In genomic region chr11:97840991-97841661, GRCm38 (mm10) we compare ENCODE assay signal across 8 mouse cellular contexts. TPM values are rescaled to one million over a fixed set of nuclear protein-coding genes. Genes with fewer than 3 reads are reported as not detected.
DNase-seq lines count a peak whose midpoint lies in the region; ATAC-seq and TF ChIP-seq lines count a peak whose summit lies in the region.

No protein-coding gene starts in this region.

- H3K9me3 ChIP-seq in embryonic facial prominence, embryonic 12.5 days = no peaks in the 10 kb centered on the region
- no peaks in the 10 kb centered on the region for H3K9me3 ChIP-seq in midbrain, embryonic 13.5 days
- no peaks in the 10 kb centered on the region for H3K9me3 ChIP-seq in stomach, embryonic 15.5 days

- peak; percentile 65 for DNase-seq in adrenal gland, postnatal 25 days
- DNase-seq in heart, adult 8-10 months (ENCODE audit: low spot score) = peak; percentile 85
- peak; percentile 69 for DNase-seq in kidney, adult 18-20 months
- peak; percentile 82 for DNase-seq in left cerebral cortex, postnatal 4 days

- under 1% methylated on average over 22 of the region's 22 CpGs for WGBS in embryonic facial prominence, embryonic 12.5 days
- under 1% methylated on average over 22 of the region's 22 CpGs for WGBS in midbrain, embryonic 13.5 days
- 4% methylated on average over 22 of the region's 22 CpGs for WGBS in stomach, embryonic 15.5 days

- peak overlapping the region; percentile 53 for H3K4me2 ChIP-seq in embryonic facial prominence, embryonic 12.5 days (replicated peaks)
- peak overlapping the region; percentile 63 for H3K4me2 ChIP-seq in midbrain, embryonic 13.5 days (replicated peaks)
- peak overlapping the region; percentile 70 for H3K4me2 ChIP-seq in stomach, embryonic 15.5 days

- peak overlapping the region; percentile 56 for H3ac ChIP-seq in C2C12 (ENCODE audit: control insufficient read depth, insufficient read length, low read depth)

- H3K4me3 ChIP-seq in C2C12 (ENCODE audit: insufficient read depth, poor library complexity, severe bottlenecking) = peak overlapping the region; percentile 33
- peak overlapping the region; percentile 45 for H3K4me3 ChIP-seq in embryonic facial prominence, embryonic 12.5 days
- peak overlapping the region; percentile 63 for H3K4me3 ChIP-seq in midbrain, embryonic 13.5 days (replicated peaks)
- H3K4me3 ChIP-seq in stomach, embryonic 15.5 days (replicated peaks) = peak overlapping the region; percentile 48

- intact Hi-C loops in left cerebral cortex, postnatal 4 days (cut with DNase I) = no loop called here

- H3K27me3 ChIP-seq in C2C12 (ENCODE audit: control insufficient read depth, insufficient read depth, insufficient read length) = no peaks in the 10 kb centered on the region
- no peaks in the 10 kb centered on the region for H3K27me3 ChIP-seq in embryonic facial prominence, embryonic 12.5 days
- H3K27me3 ChIP-seq in midbrain, embryonic 13.5 days = no peaks in the 10 kb centered on the region
- H3K27me3 ChIP-seq in stomach, embryonic 15.5 days (replicated peaks) = no peaks in the 10 kb centered on the region

- H3K79me3 ChIP-seq in C2C12 (ENCODE audit: low read depth) = no peaks in the 10 kb centered on the region

- H3K79me2 ChIP-seq in C2C12 (ENCODE audit: control insufficient read depth, insufficient read depth) = no peaks in the 10 kb centered on the region

- H3K27ac ChIP-seq in embryonic facial prominence, embryonic 12.5 days = peak overlapping the region; percentile 92
- peak overlapping the region; percentile 95 for H3K27ac ChIP-seq in midbrain, embryonic 13.5 days
- H3K27ac ChIP-seq in stomach, embryonic 15.5 days = peak overlapping the region; percentile 80

- ATAC-seq in embryonic facial prominence, embryonic 12.5 days (ENCODE audit: insufficient number of reproducible peaks, insufficient read depth, low FRiP score, low TSS enrichment) = peak; percentile 88
- ATAC-seq in midbrain, embryonic 13.5 days = peak; percentile 92
- no peak; the same call in 1 of the 2 replicates for ATAC-seq in stomach, embryonic 15.5 days (ENCODE audit: insufficient read depth, low FRiP score, low read depth)

- H3K36me3 ChIP-seq in C2C12 (ENCODE audit: control insufficient read depth, insufficient read depth) = peaks cover 30% of the 10 kb centered on the region
- peaks cover 17% of the 10 kb centered on the region for H3K36me3 ChIP-seq in embryonic facial prominence, embryonic 12.5 days
- peaks cover 19% of the 10 kb centered on the region for H3K36me3 ChIP-seq in midbrain, embryonic 13.5 days
- peaks cover 13% of the 10 kb centered on the region; the same call in 1 of the 2 replicates for H3K36me3 ChIP-seq in stomach, embryonic 15.5 days

- H3K9ac ChIP-seq in embryonic facial prominence, embryonic 12.5 days = peak overlapping the region; percentile 67
- peak overlapping the region; percentile 76 for H3K9ac ChIP-seq in midbrain, embryonic 13.5 days (replicated peaks)
- 0 out of 2 replicates have a peak overlapping the region, but pooled peaks have one; percentile 19 for H3K9ac ChIP-seq in stomach, embryonic 15.5 days

- H3K4me1 ChIP-seq in embryonic facial prominence, embryonic 12.5 days = peaks cover 12% of the 10 kb centered on the region; the same call in 1 of the 2 replicates
- peaks cover 19% of the 10 kb centered on the region for H3K4me1 ChIP-seq in midbrain, embryonic 13.5 days (replicated peaks)
- H3K4me1 ChIP-seq in stomach, embryonic 15.5 days = peaks cover 6% of the 10 kb centered on the region; the same call in 1 of the 2 replicates

- no peak for TF ChIP-seq CTCF in C2C12 (IDR thresholded peaks at IDR 0.05; ENCODE audit: control insufficient read depth, insufficient read depth, insufficient read length)

TF ChIP-seq in C2C12, 6 proteins besides CTCF, POLR2A, EP300 and RAD21:
- TF ChIP-seq CEBPB (IDR thresholded peaks at IDR 0.05; ENCODE audit: low read depth) (peak; percentile 17), USF1 (IDR thresholded peaks at IDR 0.05; ENCODE audit: low read depth) (no peak), MYOD1 (IDR thresholded peaks at IDR 0.05; ENCODE audit: control insufficient read depth, insufficient read length, low read depth) (no peak), MAX (IDR thresholded peaks at IDR 0.05) (peak; percentile 81)

RNA-seq across cellular contexts. Expression of gene B230217C12Rik, which starts 0.5 kb away (rescaled TPM):
- 4.9 TPM for polyA plus RNA-seq in C2C12 (2012; fragmentation: generic; extraction: Trizol)
- total RNA-seq in adrenal gland, postnatal 25 days (2021) = 5.1 and 5.5 TPM in 2 replicates
- polyA plus RNA-seq in embryonic facial prominence, embryonic 12.5 days (2016; fragmentation: Nextera tagmentation; extraction: Ambion mirVana) = 11.3 and 12.4 TPM in 2 replicates
- 1 to 10 TPM in 1 of 4 experiments, under 1 TPM in 3; 0.22 to 1.7 (median 0.51) TPM for total RNA-seq in heart, adult 8-10 months (2022)
- total RNA-seq in left cerebral cortex, postnatal 4 days (2021) = 10 to 100 TPM; 27.1 to 29.0 TPM
- 23.2 and 24.8 TPM in 2 replicates for polyA plus RNA-seq in midbrain, embryonic 13.5 days (2015; fragmentation: Nextera tagmentation; extraction: Ambion mirVana)
- 4.0 and 5.7 TPM in 2 replicates for polyA plus RNA-seq in stomach, embryonic 15.5 days (2015; fragmentation: Nextera tagmentation; extraction: Ambion mirVana)

RNA-seq across cellular contexts. Expression of gene Lasp1, which starts 42.3 kb away (rescaled TPM):
- polyA plus RNA-seq in C2C12 (2012; fragmentation: generic; extraction: Trizol) = 219 TPM
- 103 and 142 TPM in 2 replicates for total RNA-seq in adrenal gland, postnatal 25 days (2021)
- 117 and 125 TPM in 2 replicates for polyA plus RNA-seq in embryonic facial prominence, embryonic 12.5 days (2016; fragmentation: Nextera tagmentation; extraction: Ambion mirVana)
- total RNA-seq in heart, adult 8-10 months (2022) = 10 to 100 TPM; 20.1 to 32.0 (median 25.8) TPM
- total RNA-seq in left cerebral cortex, postnatal 4 days (2021) = 100 to 1,000 TPM; 190 to 199 TPM
- polyA plus RNA-seq in midbrain, embryonic 13.5 days (2015; fragmentation: Nextera tagmentation; extraction: Ambion mirVana) = 136 and 137 TPM in 2 replicates
- polyA plus RNA-seq in stomach, embryonic 15.5 days (2015; fragmentation: Nextera tagmentation; extraction: Ambion mirVana) = 112 and 122 TPM in 2 replicates

RNA-seq across cellular contexts. Expression of gene Fbxo47, which starts 42.8 kb away (rescaled TPM):
- polyA plus RNA-seq in C2C12 (2012; fragmentation: generic; extraction: Trizol) = 0.11 TPM
- total RNA-seq in adrenal gland, postnatal 25 days (2021) = 1.2 TPM in 1 of 2 replicates, not detected in the other
- polyA plus RNA-seq in embryonic facial prominence, embryonic 12.5 days (2016; fragmentation: Nextera tagmentation; extraction: Ambion mirVana) = 0.50 and 0.51 TPM in 2 replicates
- total RNA-seq in heart, adult 8-10 months (2022) = under 1 TPM; 0.28 to 0.56 (median 0.31) TPM
- under 1 TPM; 0.46 to 0.74 TPM for total RNA-seq in left cerebral cortex, postnatal 4 days (2021)
- polyA plus RNA-seq in midbrain, embryonic 13.5 days (2015; fragmentation: Nextera tagmentation; extraction: Ambion mirVana) = 0.59 and 0.74 TPM in 2 replicates
- polyA plus RNA-seq in stomach, embryonic 15.5 days (2015; fragmentation: Nextera tagmentation; extraction: Ambion mirVana) = 0.52 and 0.65 TPM in 2 replicates

RNA-seq across cellular contexts. Expression of gene Rpl23, which starts 58.9 kb away (rescaled TPM):
- polyA plus RNA-seq in C2C12 (2012; fragmentation: generic; extraction: Trizol) = 1,391 TPM
- total RNA-seq in adrenal gland, postnatal 25 days (2021) = 741 and 851 TPM in 2 replicates
- 474 and 481 TPM in 2 replicates for polyA plus RNA-seq in embryonic facial prominence, embryonic 12.5 days (2016; fragmentation: Nextera tagmentation; extraction: Ambion mirVana)
- total RNA-seq in heart, adult 8-10 months (2022) = 100 to 1,000 TPM; 425 to 610 (median 521) TPM
- total RNA-seq in left cerebral cortex, postnatal 4 days (2021) = 100 to 1,000 TPM; 614 to 660 TPM
- 363 and 377 TPM in 2 replicates for polyA plus RNA-seq in midbrain, embryonic 13.5 days (2015; fragmentation: Nextera tagmentation; extraction: Ambion mirVana)
- polyA plus RNA-seq in stomach, embryonic 15.5 days (2015; fragmentation: Nextera tagmentation; extraction: Ambion mirVana) = 502 and 526 TPM in 2 replicates

Comparison
In these comparisons a context has a peak if more than half of its experiments do, and no peak if none do; other contexts are left out.
1. H3K9ac ChIP-seq: peak in every context shown above with its lines; median percentile 76 in midbrain, embryonic 13.5 days; 67 in embryonic facial prominence, embryonic 12.5 days; 19 in stomach, embryonic 15.5 days.